Mouse (Mus musculus) embryonic facial prominence, embryonic 13.5 days (tissue): ENCODE data around the gene Gm14443. TPM values are rescaled to one million over a fixed set of nuclear protein-coding genes. Genes with fewer than 3 reads are reported as not detected.
A peak's percentile ranks its signal among the peaks of the same experiment; 100 is the strongest.
"Not testable (repeated sequence)": the region's sequence is repeated elsewhere in the genome, so short reads cannot be mapped to it uniquely, and the experiment has no call there.

ENCODE experiments used
- ATAC-seq: fragments of 200-750 bp; cut with Nextera tagmentation; 2 replicates; pipeline ENCODE4 v1.8.0; 2017; ENCODE audit warnings: low read depth; ENCODE audit not compliant: insufficient number of reproducible peaks, insufficient read depth, low FRiP score, low TSS enrichment
- H3K27ac ChIP-seq: fragments of 300-500 bp; sonication (generic); 2 replicates; pipeline ENCODE4 v1.5.1; 2015; ENCODE audit warnings: moderate library complexity, mild to moderate bottlenecking, inconsistent platforms
- H3K27me3 ChIP-seq: fragments of 300-500 bp; sonication (generic); 2 replicates; pipeline ENCODE4 v1.6.1; 2015; ENCODE audit warnings: mild to moderate bottlenecking, inconsistent platforms
- H3K36me3 ChIP-seq: fragments of 300-500 bp; sonication (generic); 2 replicates; pipeline ENCODE4 v1.6.1; 2015; ENCODE audit warnings: mild to moderate bottlenecking, inconsistent platforms
- H3K4me1 ChIP-seq: fragments of 300-500 bp; sonication (generic); 2 replicates; pipeline ENCODE4 v1.6.1; 2015; ENCODE audit warnings: inconsistent platforms
- H3K4me2 ChIP-seq: fragments of 300-500 bp; sonication (generic); 2 replicates; pipeline ENCODE4 v1.6.1; 2015; ENCODE audit warnings: moderate library complexity, mild to moderate bottlenecking, inconsistent platforms
- H3K4me3 ChIP-seq: fragments of 300-500 bp; sonication (generic); 2 replicates; pipeline ENCODE4 v1.5.1; 2015; ENCODE audit warnings: mild to moderate bottlenecking, inconsistent platforms
- H3K9ac ChIP-seq: fragments of 300-500 bp; sonication (generic); 2 replicates; pipeline ENCODE4 v1.6.1; 2015; ENCODE audit warnings: mild to moderate bottlenecking, inconsistent platforms
- H3K9me3 ChIP-seq: fragments of 300-500 bp; sonication (generic); 2 replicates; pipeline ENCODE4 v1.6.1; 2016; ENCODE audit warnings: inconsistent platforms
- WGBS: fragments of 180-500 bp; shearing (Covaris S2); methylation state at CpG from one replicate; pipeline ENCODE4 v1.1.7; 2015; ENCODE audit warnings: mixed read lengths; 5-methylcytosine and 5-hydroxymethylcytosine counted together
- polyA plus RNA-seq: library from polyadenylated mRNA; unstranded; fragments of >200 nt; fragmentation: Nextera tagmentation; extraction: Ambion mirVana; gene quantifications from 2 replicates; pipeline ENCODE4 v1.2.1, GENCODE M21; 2015

Gm14443 gene
- polyA plus RNA-seq, 1 experiment from 2014 or later: 1.8 TPM

DNA sequence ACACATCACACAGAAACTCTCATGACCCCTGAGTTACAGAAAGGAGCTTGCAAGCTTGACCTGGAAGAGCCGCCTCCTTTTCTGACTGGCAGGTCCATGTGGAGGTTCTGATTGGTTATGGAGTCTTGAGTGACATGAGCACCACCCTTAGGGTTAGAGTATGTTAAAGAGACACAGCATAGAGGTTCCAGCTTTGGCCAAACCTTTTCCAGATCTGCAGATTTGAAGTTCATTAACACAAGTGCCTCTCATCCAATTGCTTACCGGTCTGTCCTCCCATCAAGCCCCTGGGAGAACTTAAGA, 33.7 kb downstream of the Gm14443 start, which contains the start of gene Gm14399:
TSS of gene Gm14399 (minus strand) at position 20 of the 303 bp plus-strand sequence.
- H3K36me3 ChIP-seq, H3K4me1 ChIP-seq, ATAC-seq, H3K9me3 ChIP-seq, H3K27me3 ChIP-seq, H3K27ac ChIP-seq: not testable (repeated sequence)
- WGBS: 6% methylated on average over 1 of the region's 2 CpGs
- Histone ChIP-seq H3K4me3 (peak within 1 kb of the TSS; percentile 50), H3K4me2 (peak within 1 kb of the TSS; percentile 52), H3K9ac (peak within 1 kb of the TSS; percentile 64)

DNA sequence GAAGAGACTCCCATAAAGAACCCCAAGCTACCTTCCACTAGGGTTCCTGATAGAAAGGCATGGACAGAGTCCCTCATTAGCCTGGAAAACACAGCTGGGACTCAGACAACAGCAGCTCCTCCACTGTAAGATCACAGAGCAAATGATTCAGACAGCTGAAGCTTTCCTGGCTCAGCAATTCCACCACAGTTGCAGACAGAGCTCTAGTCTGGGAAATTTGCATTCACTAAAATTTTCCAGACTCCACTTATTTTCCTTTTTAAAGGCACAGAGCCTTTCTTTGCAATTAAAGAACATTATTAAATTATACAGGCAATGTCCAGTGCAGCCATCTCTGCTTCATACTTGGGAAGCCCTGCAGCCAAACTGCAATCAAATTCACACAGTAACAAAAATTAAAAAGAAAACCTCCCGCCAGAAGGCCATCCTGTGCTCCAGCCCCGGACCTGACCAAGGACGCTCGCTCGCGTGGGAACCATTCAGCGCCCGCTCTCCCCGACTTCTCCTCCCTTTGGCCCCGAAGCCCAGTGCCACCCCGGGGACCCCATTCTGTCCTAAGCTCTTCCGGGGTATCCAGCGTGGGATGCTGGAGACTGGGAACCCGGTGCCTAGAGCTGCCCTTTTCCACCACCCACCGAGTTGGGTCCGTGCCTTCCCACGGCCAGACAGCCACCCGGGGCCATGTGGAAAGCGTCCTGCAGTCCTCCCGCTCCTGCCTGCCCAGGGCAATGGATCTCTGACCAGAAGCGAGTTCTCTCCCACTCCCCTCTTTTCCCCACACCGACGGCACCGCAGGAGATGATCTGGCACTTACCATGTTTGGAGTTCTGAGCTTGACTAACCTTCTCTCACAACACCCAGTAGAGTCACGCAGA, 34.3 kb downstream of the Gm14443 start:
- Histone ChIP-seq H3K4me2 (peak overlapping the region; percentile 52), H3K9ac (peak overlapping the region; percentile 64), H3K4me3 (peak overlapping the region; percentile 50)
- not testable (repeated sequence) for H3K36me3 ChIP-seq, ATAC-seq, H3K4me1 ChIP-seq, H3K27ac ChIP-seq, H3K9me3 ChIP-seq, H3K27me3 ChIP-seq
- WGBS: 3% methylated on average over 25 of the region's 25 CpGs

DNA sequence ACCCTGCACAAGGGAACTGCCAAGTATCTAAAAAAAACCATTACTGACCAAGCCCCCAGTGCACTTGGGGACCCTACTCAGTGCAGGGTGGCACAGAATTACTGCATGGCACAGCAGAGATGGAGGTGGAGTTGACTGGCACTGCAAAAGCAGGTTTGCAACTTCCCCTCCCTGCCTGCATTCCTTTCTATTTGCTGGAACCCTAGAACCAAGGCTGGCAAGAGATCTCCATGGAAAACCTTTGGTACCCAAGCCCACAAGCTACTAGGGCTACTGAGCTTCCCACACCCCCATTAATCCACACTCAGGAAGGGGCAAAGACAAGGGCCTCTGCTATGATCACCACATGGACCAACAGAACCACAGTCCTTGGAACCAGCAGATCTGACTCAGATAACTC, 35.0 kb downstream of the Gm14443 start:
- H3K27ac ChIP-seq, ATAC-seq, H3K27me3 ChIP-seq, H3K36me3 ChIP-seq, H3K4me3 ChIP-seq, H3K9me3 ChIP-seq, H3K4me1 ChIP-seq, H3K9ac ChIP-seq: not testable (repeated sequence)
- 0 out of 2 replicates have a peak overlapping the region, but pooled peaks have one; percentile 32 for H3K4me2 ChIP-seq

Other genes with a start within 250 kb of the Gm14443 start
- not detected in 2 replicates for gene Gm14444, start 165.6 kb downstream of the Gm14443 start, polyA plus RNA-seq
- 1.4 TPM in 1 of 2 replicates, not detected in the other for gene Gm14393, start 108.1 kb downstream of the Gm14443 start, polyA plus RNA-seq
- 6.8 and 8.5 TPM in 2 replicates for gene Gm14399, start 33.9 kb downstream of the Gm14443 start, polyA plus RNA-seq
- 4.2 and 9.3 TPM in 2 replicates for gene Gm14391, start 31.0 kb upstream of the Gm14443 start, polyA plus RNA-seq
- gene Gm14440, start 99.3 kb upstream of the Gm14443 start, polyA plus RNA-seq: 0.49 and 4.6 TPM in 2 replicates
- gene Gm4631, start 162.3 kb upstream of the Gm14443 start, polyA plus RNA-seq: 23.1 and 24.8 TPM in 2 replicates
- 5.0 and 6.5 TPM in 2 replicates for gene Zfp968, start 196.6 kb upstream of the Gm14443 start, polyA plus RNA-seq